Mouse (Mus musculus) spleen, adult 12 weeks (tissue): ENCODE data around the gene Grhpr.
"Not testable (repeated sequence)": the region's sequence is repeated elsewhere in the genome, so short reads cannot be mapped to it uniquely, and the experiment has no call there.

ENCODE experiments used
- DNase-seq: peaks from one replicate; pipeline ENCODE4 v3.0.0; 2022; ENCODE audit warnings: low spot score

Grhpr gene

DNA sequence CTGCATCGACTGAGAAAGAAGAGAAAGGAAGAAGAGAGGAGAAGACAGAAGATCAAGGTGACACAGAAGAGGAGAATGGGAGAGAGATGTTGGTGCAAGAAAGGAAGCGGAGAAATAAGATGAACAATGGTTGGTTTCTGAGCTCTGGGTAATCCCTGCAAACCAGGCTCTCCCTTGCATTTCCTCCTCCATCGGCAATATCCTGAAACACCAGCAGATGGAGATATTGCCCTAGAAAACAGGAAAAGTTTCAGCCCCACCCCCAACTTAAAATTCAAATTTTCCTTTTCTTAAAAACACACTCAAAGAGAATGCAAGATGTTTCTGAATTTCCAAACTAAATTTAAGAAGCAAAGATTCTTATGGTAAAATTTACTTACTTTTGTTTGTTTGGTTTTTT, 34.4 kb downstream of the Grhpr start:
- DNase-seq, result no peak

DNA sequence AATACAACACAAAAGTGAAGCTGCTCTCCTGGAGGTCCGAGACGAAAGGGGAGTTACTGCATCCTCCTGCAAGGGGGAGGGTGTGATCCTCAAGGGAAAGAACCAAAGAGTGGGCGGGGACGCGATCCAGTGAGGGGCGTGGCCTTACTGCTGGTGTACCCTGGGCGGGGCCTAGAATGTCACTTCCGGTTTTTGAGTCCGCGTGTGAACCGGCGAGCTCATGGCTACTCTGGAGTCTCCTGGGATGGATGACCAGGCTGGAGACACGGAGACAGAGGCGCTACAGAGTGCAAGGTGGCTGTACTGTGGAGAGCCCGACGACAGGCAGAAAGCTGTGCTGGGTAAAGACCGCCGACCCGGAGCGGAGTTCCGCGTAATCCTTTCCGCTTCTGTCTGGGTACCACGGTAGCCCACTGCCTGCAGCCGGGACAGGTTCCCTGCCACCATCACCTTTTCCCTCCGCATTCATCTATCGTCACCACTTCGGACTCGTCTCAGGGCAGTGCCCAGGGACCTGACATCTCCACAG, 37.3 kb downstream of the Grhpr start, which contains the start of gene Polr1e:
TSS of gene Polr1e (plus strand) at position 132 of the 529 bp plus-strand sequence.
- DNase-seq, result peak; percentile 92

DNA sequence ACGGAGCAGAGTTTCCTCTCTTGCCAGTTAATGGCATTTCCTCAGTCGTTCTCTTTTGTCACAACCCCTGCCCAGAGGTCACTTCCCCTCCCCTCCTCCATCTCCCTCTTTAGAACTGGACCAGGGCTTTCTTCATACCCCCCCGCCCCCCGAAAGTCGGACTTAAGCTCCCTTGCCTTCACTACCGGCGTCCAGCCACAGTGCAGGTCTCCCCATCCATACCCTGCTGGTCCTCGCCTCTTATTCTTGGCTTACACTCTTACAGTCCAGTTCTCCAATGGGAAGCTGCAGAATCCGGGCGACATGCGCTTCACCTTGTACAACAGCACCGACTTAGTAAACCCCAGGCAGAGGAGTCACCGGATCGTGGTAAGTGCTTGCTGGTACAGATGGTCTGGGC, 37.8 kb downstream of the Grhpr start:
- no peak for DNase-seq

DNA sequence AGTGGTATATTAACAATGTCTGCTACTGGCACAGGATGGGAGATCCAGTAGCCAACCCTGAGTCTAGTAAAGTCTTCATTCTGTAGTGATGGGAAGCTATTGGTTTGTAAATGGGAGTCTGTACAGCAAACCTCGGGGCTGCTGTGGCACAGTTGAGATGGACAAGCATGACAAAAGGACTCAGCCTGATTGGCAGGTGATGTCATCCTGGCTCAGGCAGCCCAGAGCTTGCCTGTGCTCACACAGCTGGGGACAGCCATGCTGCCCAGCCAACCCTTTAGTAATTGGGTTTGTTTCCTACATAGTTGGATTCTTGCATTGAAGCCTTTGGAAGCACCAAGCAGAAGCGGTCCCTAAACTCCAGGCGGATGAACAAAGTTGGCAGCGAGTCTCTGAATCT, 45.3 kb downstream of the Grhpr start:
- DNase-seq, result no peak

DNA sequence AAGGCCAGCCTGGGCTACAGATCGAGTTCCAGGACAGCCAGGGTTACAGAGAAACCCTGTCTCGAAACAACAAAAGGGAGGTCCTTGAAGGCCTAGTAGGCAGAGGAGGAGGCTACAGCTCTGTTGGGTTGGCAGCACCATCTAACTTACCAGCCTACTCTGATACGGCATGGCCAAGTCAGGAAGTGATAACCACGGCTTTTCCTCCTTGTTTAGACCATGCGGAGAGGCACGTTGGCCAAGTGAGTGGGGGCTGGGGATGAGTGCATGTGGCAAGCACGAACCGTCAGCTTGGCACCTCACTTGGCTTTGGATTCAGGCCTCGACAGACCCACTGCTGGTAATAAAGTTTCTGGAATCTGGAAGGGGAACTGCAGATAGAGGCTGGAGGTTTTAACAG, 51.4 kb downstream of the Grhpr start:
- DNase-seq, result no peak

DNA sequence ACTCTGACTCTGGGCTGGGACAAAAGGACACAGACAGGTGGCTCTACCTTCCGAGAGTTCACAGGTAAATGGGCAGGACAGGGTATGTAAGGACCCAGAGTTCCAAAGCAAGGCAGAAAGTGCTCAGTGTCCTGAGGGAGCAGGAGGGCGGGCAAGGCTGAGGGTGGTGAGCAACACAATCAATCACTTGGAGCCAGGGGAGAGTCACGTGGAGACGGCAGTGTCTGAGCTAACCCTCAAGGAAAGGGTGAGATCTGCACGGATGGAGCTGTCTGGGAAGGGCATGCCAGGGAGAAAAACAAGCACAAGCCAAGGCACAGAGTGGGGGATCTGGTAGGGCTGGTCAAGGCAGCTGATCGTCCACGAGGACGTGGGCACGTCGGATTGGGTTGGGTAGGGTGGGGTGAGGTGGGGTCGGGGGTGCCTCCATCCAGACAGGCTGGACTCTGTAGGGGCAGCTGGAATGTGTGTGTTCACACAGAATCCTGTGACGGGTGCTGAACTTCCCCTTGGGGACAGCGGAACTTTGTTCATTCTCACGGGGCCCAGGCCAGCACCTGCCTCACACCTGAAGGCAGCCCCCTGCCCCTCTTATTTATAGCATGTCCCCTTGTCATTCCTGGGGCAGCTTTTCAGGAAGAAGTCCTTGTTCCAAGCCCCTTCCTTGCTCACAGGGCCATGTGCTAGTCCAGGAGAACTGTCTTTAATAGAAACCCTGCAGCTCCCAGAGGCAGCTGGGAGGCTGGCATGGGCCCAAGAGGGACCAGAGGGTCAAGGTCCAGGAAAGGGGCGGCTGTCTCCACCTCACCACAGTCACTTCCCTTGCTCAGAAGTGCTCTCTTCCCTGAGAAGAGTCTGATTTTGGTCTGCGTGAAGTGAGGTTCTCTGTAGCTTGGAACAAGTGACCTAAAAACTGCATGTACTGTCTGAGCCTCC, 53.8 kb downstream of the Grhpr start:
- no peak for DNase-seq

DNA sequence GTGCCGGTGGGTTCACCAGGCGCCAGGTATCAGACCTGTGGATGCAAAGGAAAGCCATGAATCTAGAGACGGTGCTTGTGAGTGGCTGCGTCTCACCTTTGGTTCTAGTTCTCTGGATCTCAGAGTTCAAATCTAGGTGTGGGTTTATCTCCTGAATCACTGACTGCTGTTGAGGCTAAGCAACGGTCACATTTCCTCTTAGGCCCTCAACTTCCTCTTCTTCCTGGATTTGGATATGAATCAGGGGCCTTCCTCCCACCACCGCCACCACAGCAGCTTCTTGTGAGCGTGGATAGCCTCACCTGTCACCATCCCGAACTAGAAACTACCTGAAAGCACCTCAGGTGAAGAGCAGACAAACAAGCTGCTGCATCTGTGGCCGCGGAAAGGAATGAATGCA, 54.9 kb downstream of the Grhpr start:
- DNase-seq, result no peak

DNA sequence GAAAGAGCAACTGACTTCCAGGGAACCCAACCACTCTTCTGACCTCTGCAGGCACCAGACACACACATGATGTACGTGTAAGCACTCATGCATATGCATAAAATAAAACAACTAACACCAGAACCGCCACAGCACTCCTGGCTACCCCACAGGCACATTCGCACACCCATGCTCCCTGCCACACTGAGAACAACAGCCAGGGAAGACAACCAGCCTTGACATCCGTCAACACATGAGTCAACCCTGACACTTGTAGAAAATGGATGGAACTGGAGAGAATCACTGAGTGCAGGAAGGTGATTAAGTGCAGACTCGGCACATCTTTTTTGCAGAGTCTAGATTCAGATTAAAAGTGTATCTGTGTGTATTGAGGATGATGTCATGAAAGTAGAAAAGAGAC, 55.4 kb downstream of the Grhpr start:
- DNase-seq, result no peak

DNA sequence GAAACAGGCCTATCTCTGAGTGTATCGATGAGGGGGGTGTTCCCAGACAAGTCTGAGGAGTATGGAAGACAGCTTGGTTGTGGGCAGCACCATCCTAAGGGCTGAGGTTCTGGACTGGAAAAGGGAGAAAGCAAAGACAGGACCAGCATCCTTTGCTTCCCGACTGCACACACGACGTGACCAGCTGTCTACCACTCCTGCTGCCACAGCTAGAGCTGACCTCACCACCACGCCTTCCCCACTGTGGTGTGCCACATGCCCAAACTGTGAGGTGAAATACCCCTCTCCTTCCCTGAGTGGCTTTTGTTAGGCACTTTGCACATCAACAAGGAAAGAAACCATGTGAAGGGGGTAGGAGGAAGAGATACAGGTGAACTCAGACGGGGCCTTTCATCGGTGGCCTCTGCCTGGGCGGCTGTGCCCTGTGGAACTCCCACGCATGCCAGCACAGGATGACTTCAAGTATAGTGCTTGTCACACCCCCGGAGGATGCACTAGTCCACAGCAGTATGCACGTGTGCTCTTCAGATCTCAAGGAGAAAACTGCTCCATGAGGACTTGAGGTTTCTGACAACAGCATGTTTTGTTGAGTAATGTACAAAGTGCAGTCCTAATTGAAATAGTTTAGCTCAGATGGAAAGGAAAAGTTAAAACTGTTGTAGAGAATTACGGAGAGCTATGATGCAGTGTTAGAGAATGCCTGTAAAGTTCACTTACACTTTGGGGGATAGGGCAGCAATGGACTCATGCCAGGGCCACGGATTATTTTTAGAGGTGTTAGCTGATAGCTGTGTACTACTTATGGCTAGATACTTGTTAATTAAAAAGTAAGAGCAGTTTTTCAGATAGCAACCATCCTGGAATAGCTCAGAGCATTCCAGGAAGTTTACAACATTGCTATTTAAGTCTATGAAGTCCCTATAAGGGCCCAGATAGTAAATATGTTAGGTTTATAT, 56.5 kb downstream of the Grhpr start:
- no peak for DNase-seq

DNA sequence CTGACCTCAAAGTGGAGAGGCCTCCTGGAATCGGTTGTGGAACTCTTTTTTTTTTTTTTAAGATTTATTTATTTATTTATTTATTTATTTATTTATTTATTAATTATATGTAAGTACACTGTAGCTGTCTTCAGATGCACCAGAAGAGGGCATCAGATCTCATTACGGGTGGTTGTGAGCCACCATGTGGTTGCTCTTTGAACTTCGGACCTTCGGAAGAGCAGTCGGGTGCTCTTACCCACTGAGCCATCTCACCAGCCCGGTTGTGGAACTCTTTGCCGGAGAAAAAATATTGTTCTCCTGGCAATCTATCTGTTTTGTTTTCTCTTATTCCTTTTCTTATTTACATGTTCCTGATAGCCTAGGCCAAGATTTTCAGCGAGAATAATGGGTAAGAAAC, 57.7 kb downstream of the Grhpr start:
- not testable (repeated sequence) for DNase-seq

DNA sequence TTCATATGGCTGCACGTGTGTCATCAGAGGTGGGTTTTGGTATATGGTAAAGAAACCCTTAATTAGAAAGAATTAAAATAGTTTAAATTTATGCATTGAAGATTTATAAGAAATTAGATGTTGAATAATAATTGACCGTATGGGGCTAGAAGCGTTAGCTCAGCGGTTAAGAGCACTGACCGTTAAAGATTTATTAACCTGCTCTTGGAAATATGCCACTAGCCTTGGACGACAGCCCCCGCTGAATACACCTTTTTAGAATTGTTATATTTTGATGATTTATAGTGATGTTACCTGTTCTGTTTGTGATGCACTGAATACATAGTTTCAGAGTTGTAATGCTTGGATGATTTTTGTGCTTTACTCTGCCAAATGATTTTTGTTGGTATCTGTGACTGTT, 58.4 kb downstream of the Grhpr start:
- DNase-seq, result not testable (repeated sequence)
